ENCODE assay signal across 8 mouse cellular contexts in the genomic region with DNA sequence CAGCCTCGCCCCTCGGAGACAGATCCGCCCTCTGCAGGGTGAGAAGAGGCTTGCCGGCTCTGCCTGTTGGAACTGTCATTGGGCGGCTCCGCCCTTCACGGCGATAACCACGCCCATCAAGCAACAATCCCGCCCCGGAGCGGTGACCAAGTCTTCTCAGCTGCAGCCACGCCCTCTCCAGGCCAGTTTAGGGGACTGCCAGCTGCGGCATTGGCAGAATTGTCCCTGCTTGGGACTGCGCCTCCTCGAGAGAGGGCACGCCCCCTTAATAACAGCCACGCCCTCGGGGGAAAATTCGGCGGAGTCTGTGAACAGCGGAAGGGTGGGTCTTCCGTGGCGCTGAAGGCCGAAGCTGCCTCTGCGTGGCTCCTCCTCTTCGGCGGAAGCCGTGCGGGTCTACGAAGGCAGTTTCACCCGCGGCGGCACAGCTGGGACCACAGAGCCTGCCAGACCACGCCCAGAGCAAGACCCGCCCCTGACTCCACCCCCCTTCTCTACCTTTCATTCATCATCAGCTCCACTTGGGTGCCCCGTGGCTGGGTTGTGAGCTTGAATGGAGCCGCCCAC. TPM values are rescaled to one million over a fixed set of nuclear protein-coding genes. Genes with fewer than 3 reads are reported as not detected.
A peak's percentile ranks its signal among the peaks of the same experiment; 100 is the strongest.
DNase-seq lines count a peak whose midpoint lies in the region; ATAC-seq lines count a peak whose summit lies in the region.

No protein-coding gene starts in this region.

- peak; percentile 91 for ATAC-seq in megakaryocyte progenitor cell, adult 5-6 weeks (replicated peaks; ENCODE audit: poor library complexity)

- peak; percentile 99 for DNase-seq in adipocyte (ENCODE audit: low spot score)
- DNase-seq in embryo, embryonic 10 days (ENCODE audit: low spot score) = peak; percentile 99
- peak; percentile 97 for DNase-seq in gastrocnemius, postnatal 10 days
- DNase-seq in induced T-regulatory cell, adult 2 months (ENCODE audit: low read depth) = peak; percentile 100
- DNase-seq in left cerebral cortex, adult 9 months (ENCODE audit: low spot score in 2 of 2) = peak; percentile 97 to 99
- DNase-seq in right cerebral cortex, postnatal 14 days = peak; percentile 95
- DNase-seq in urinary bladder, postnatal 36 days (ENCODE audit: low spot score in 2 of 2) = peak; percentile 100

RNA-seq across cellular contexts. Expression of gene Limk1, which starts 0.4 kb away (rescaled TPM):
- total RNA-seq in gastrocnemius, postnatal 10 days (2021) = 10 to 100 TPM in 1 of 2 experiments, 1 to 10 TPM in 1; 8.4 to 11.4 TPM
- 14.1 and 15.2 TPM in 2 replicates for total RNA-seq in megakaryocyte progenitor cell, adult 5-6 weeks (2015)
- total RNA-seq in megakaryocyte progenitor cell, adult 5-6 weeks (2017) = 11.5 and 16.6 TPM in 2 replicates

RNA-seq across cellular contexts. Expression of gene Eif4h, which starts 49.5 kb away (rescaled TPM):
- total RNA-seq in gastrocnemius, postnatal 10 days (2021) = 100 to 1,000 TPM; 151 to 159 TPM
- 201 and 220 TPM in 2 replicates for total RNA-seq in megakaryocyte progenitor cell, adult 5-6 weeks (2015)
- total RNA-seq in megakaryocyte progenitor cell, adult 5-6 weeks (2017) = 238 and 266 TPM in 2 replicates

RNA-seq across cellular contexts. Expression of gene Eln, which starts 58.3 kb away (rescaled TPM):
- 100 to 1,000 TPM; 199 to 219 TPM for total RNA-seq in gastrocnemius, postnatal 10 days (2021)
- not detected in 2 replicates for total RNA-seq in megakaryocyte progenitor cell, adult 5-6 weeks (2015)
- total RNA-seq in megakaryocyte progenitor cell, adult 5-6 weeks (2017) = not detected in 2 replicates

Comparison
In these comparisons a context has a peak if more than half of its experiments do, and no peak if none do; other contexts are left out.
1. Peak in every context shown above with its lines: DNase-seq and ATAC-seq.
2. RNA of gene Eln, which starts 58.3 kb away (total RNA-seq): 199 to 219 TPM in gastrocnemius, postnatal 10 days; not detected in megakaryocyte progenitor cell, adult 5-6 weeks; every median in the first group is over 100 times any median in the second.